Mouse (Mus musculus): ENCODE data around the gene Pabpn1.

- TF ChIP-seq CTCF (IDR thresholded peaks at IDR 0.05; ENCODE audit: control insufficient read depth, insufficient read depth, insufficient replicate concordance, low read depth, low read length) = no peak
- TF ChIP-seq POLR2A (IDR thresholded peaks at IDR 0.05; ENCODE audit: control insufficient read depth, low read depth, low read length) = no peak
These were observed 24.3 kb upstream of the Pabpn1 start for GRCm38 (mm10) chr14:54868026-54868425.

Measured in testis, adult 2 months (tissue).